Mouse (Mus musculus) natural killer cell, adult 2 months (primary cell): ENCODE results near the gene Dap3.
"Not testable (repeated sequence)": the region's sequence is repeated elsewhere in the genome, so short reads cannot be mapped to it uniquely, and the experiment has no call there.

Source experiments
- DNase-seq, 2 experiments: peaks; one replicate each; pipeline ENCODE4 v3.0.0; 2022; ENCODE audit warnings: low spot score in 2 of 2

Dap3 gene

DNA sequence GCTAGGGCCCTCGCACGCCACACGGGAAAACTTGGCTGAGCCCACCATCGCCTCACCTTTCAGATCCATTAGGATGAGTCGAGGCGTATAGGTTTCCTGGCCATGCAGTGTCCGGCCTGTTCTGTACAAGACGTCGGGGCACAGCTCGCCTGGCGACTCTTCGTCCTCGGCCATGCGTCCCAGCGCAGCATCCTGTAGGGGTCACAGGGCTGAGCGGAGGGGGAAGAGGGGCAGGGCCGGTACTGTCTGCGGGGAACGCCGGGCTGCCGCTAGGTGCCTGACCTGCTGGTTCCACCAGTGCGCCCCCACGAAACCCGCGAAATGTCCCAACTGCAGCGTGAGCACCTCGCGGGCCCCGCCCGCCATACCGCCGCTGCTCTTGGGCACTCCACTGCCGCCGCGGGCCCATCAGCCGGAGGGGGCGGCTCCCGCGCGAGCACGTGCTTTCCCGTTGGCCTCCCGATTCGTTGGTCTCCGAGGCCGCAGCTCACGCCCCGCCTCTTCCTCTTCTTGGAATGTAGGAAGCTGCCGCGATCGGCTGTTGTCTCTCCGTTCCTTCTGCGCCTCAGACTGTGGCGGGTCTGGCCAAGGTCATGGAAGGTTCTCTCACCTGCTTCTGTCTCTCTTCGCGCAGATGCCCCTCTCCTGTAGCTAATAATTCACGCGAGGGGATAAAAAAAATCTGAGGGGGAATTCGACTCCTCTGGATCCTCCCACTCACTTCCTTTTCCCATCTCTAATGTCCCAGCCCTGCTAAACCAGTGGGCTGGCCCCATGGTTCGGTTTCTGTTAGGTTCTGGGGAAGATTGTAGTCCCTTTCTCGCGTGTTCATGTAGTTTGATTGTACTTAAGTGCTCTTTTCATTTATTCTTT lies 37.2 kb downstream of the Dap3 start, which contains the start of gene Msto1:
TSS of gene Msto1 (minus strand) at position 489 of the 873 bp plus-strand sequence.
- peak; percentile 86 to 91 for DNase-seq

DNA sequence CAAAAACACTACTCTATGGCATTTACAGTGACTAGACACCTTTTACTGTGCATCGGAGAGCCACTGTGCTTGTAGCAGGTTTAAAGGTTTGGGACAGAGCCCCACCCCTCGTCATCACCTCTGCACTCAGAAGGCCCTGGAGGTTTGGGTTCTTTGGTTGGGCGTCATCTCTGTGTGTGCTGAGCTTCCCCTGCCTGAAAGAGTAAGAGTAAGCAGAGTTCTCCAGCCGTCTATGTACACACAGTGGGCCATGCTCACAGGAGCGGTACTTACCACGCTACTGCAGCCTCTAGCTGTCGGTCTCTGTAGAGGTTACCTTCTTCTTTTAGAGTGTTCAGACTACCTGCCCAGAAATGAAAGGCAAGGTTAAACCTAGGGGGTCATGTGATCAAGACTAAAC lies 38.4 kb downstream of the Dap3 start:
- no peak for DNase-seq

GRCm38 (mm10) chr3:88906393-88907159 lies 44.4 kb downstream of the Dap3 start:
- DNase-seq = no peak

- DNase-seq = no peak
Measured at GRCm38 (mm10) chr3:88905741-88906140, 45.2 kb downstream of the Dap3 start.

- DNase-seq = no peak
Measured at GRCm38 (mm10) chr3:88905209-88905608, 45.8 kb downstream of the Dap3 start.

- DNase-seq = no peak
Measured at GRCm38 (mm10) chr3:88904803-88905202, 46.2 kb downstream of the Dap3 start.

DNA sequence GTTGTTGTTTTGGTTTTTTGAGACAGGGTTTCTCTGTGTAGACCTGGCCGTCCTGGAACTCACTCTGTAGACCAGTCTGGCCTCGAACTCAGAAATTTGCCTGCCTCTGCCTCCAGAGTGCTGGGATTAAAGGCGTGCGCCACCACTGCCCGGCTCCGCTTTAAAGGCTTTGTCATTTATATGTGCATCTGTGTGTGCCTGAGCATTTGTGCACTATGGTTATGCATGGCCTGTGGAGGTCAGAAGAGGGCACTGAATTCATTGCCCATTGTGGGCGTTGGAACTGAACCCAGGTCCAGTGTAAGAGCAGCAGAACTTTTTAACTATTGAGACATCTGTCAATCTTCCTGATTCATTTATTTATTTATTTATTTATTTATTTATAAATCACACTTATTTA lies 58.0 kb downstream of the Dap3 start:
- DNase-seq = not testable (repeated sequence)

DNA sequence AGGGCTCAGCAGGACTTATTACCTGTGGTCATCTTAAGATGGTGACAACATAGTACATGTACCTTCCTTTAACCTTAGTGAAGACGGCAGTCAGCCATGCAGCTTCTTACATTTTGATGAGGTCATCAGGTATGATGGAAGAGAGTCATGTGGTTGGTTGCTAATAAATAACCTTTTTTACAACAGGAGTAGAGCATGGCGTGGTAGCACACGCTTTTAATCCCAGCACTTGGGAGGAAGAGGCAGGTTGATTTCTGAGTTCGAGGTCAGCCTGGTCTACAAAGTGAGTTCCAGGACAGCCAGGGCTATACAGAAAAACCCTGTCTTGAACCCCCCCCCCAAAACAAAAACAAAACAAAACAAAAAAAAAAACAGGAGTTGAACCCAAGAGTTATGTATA lies 68.4 kb downstream of the Dap3 start:
- DNase-seq = not testable (repeated sequence)
